Comparison of ENCODE assay signal across 12 mouse cellular contexts in the genomic region with DNA sequence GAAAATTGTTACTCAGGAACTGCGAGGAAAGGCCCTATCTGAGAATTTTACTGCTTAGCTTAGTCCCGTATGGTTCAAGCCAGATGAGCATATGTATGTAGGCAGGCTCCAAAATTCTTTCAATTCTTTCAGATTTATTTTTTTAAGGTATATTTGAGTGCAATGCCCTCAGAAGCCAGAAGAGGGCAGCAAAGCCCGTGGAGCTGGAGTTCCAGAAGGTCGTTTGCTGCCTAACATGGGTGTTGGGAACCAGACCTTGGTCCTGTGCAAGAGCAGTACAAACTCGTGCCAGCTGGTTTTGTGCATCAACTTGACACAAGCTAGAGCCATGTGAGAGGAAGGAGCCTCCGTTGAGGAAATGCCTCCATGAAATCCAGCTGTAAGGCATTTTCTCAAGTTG. TPM values are rescaled to one million over a fixed set of nuclear protein-coding genes. Genes with fewer than 3 reads are reported as not detected.
DNase-seq lines count a peak whose midpoint lies in the region; ATAC-seq and TF ChIP-seq lines count a peak whose summit lies in the region.
"Had no signal": no experiment of that assay in that cellular context is flagged by ENCODE, and none has a peak within 500 bp of the region (broad histone marks: within the 10 kb centered on the region; RNA-seq: fewer than 3 reads in every experiment).

No protein-coding gene starts in this region.

- H3K9ac ChIP-seq in heart, postnatal 0 days (replicated peaks; ENCODE audit: low read depth, low read length) = no peak overlapping the region

- intact Hi-C loops in heart, postnatal 25 days (cut with DNase I) = no loop called here

- no peaks in the 10 kb centered on the region for H3K4me1 ChIP-seq in heart, postnatal 0 days (ENCODE audit: control insufficient read depth, insufficient read depth)
- no peaks in the 10 kb centered on the region for H3K4me1 ChIP-seq in small intestine, adult 2 months (ENCODE audit: control insufficient read depth, insufficient read depth, insufficient read length, low read length)

- no peak overlapping the region for H3K27ac ChIP-seq in heart, postnatal 0 days (ENCODE audit: low read depth)
- no peak overlapping the region for H3K27ac ChIP-seq in small intestine, adult 2 months (ENCODE audit: insufficient read depth, low read depth, low read length)

- TF ChIP-seq EP300 in heart, postnatal 0 days (IDR thresholded peaks at IDR 0.05; ENCODE audit: low read depth) = no peak

- no peak for TF ChIP-seq POLR2A in small intestine, adult 2 months (IDR thresholded peaks at IDR 0.05; ENCODE audit: low read depth, low read length)

- no peaks in the 10 kb centered on the region for H3K27me3 ChIP-seq in heart, postnatal 0 days (ENCODE audit: control insufficient read depth, insufficient read depth, low read length)
- H3K27me3 ChIP-seq in small intestine, adult 2 months (ENCODE audit: control insufficient read depth, insufficient read depth, low read length) = no peaks in the 10 kb centered on the region

- ATAC-seq in heart, postnatal 0 days (ENCODE audit: insufficient read depth, low read depth) = no peak

- 0 out of 2 replicates have a peak, but pooled peaks have one; percentile 24 for TF ChIP-seq CTCF in heart, postnatal 0 days (IDR thresholded peaks at IDR 0.05; ENCODE audit: low read depth)
- TF ChIP-seq CTCF in small intestine, adult 2 months (IDR thresholded peaks at IDR 0.05; ENCODE audit: extremely low read depth, insufficient read length, insufficient replicate concordance, low read depth, low read length) = peak; percentile 49; the same call in 1 of the 2 replicates

- no peak overlapping the region for H3K4me3 ChIP-seq in heart, postnatal 0 days (ENCODE audit: low read depth, low read length)
- H3K4me3 ChIP-seq in small intestine, adult 2 months (ENCODE audit: low read depth, low read length) = no peak overlapping the region
- H3K4me3 ChIP-seq: myocyte had no signal

- H3K36me3 ChIP-seq in heart, postnatal 0 days (replicated peaks; ENCODE audit: control insufficient read depth, insufficient read depth, low read length) = no peaks in the 10 kb centered on the region
- no peaks in the 10 kb centered on the region for H3K36me3 ChIP-seq in small intestine, adult 2 months (ENCODE audit: control insufficient read depth, insufficient read depth, low read length)
- H3K36me3 ChIP-seq: G1E had no signal

- no peak overlapping the region for H3K4me2 ChIP-seq in heart, postnatal 0 days (ENCODE audit: low read depth, low read length)
- H3K4me2 ChIP-seq: heart, embryonic 11.5 days had no signal

- no peaks in the 10 kb centered on the region for H3K9me3 ChIP-seq in heart, postnatal 0 days (replicated peaks; ENCODE audit: control insufficient read depth, low read length)

- 45% methylated on average over 6 of the region's 6 CpGs for WGBS in heart, postnatal 0 days
- 51% methylated on average over 6 of the region's 6 CpGs for WGBS in small intestine, adult 2 months

- DNase-seq in heart, postnatal 0 days (ENCODE audit: low spot score) = no peak
- DNase-seq in heart, postnatal 25 days (ENCODE audit: low spot score) = no peak
- DNase-seq in lung, postnatal 14 days = peak; percentile 3
- DNase-seq in lung, postnatal 25 days (ENCODE audit: low spot score) = no peak
- peak; percentile 7 for DNase-seq in WW6 (ENCODE audit: low read depth, low spot score)
- no peak for DNase-seq in cerebellum, postnatal 36 days
- no peak for DNase-seq in right cerebral cortex, postnatal 4 days
- DNase-seq: cerebellum, adult 11 months had no signal

RNA-seq across cellular contexts. Expression of gene Cpne4, which starts 11.6 kb away (rescaled TPM):
- not detected in 2 replicates for total RNA-seq in heart, postnatal 0 days (2014; rRNA removed; ENCODE audit: low replicate concordance)
- polyA plus RNA-seq in heart, postnatal 0 days (2015; fragmentation: Nextera tagmentation; extraction: Ambion mirVana) = 0.03 and 0.14 TPM in 2 replicates
- under 1 TPM in 1 of 2 experiments, not detected in 1; 0.08 TPM for total RNA-seq in heart, postnatal 25 days (2021)
- 0.11 and 0.24 TPM in 2 replicates for polyA plus RNA-seq in small intestine, adult 2 months (2012; rRNA removed)
- total RNA-seq: G1E had no signal
- polyA plus RNA-seq: G1E, myocyte had no signal

Comparison
In these comparisons a context has a peak if more than half of its experiments do, and no peak if none do; other contexts are left out.
1. DNase-seq: peak in lung, postnatal 14 days (single experiment) and WW6 (single experiment); none in heart, postnatal 0 days (single experiment), heart, postnatal 25 days (single experiment), lung, postnatal 25 days (single experiment), cerebellum, postnatal 36 days (0 of 2) and right cerebral cortex, postnatal 4 days (single experiment).